Mouse (Mus musculus): ENCODE measurements at regions not wholly inside any gene's neighbourhood (a gene's known extent, or its start where the extent isn't known, plus 50 kb on each side); places are given as distances from the start of the nearest gene placed in this dataset.

- TF ChIP-seq CTCF (IDR thresholded peaks at IDR 0.05; ENCODE audit: low read depth), result no peak
- no peak for TF ChIP-seq EP300 (IDR thresholded peaks at IDR 0.05; ENCODE audit: low read depth)
These were observed 61.2 kb upstream of the Rgmb start for GRCm38 (mm10) chr17:15891896-15892675.
